Mouse (Mus musculus) heart, embryonic 15.5 days (tissue): ENCODE measurements around the gene Tmem184b. TPM values are rescaled to one million over a fixed set of nuclear protein-coding genes. Genes with fewer than 3 reads are reported as not detected.

Experiments used
- ATAC-seq: fragments of 200-750 bp; cut with Nextera tagmentation; replicated peaks from 2 replicates; pipeline ENCODE4 v1.8.0; 2017; ENCODE audit warnings: low read depth, moderate TSS enrichment; ENCODE audit not compliant: insufficient number of reproducible peaks, insufficient read depth, low FRiP score
- H3K27ac ChIP-seq: fragments of 300-500 bp; sonication (generic); 2 replicates; pipeline ENCODE4 v1.5.1; 2015; ENCODE audit warnings: mild to moderate bottlenecking, inconsistent platforms
- H3K27me3 ChIP-seq: fragments of 300-500 bp; sonication (generic); 2 replicates; pipeline ENCODE4 v1.6.1; 2015; ENCODE audit warnings: inconsistent platforms
- H3K36me3 ChIP-seq: fragments of 300-500 bp; sonication (generic); 2 replicates; pipeline ENCODE4 v1.6.1; 2015; ENCODE audit warnings: mild to moderate bottlenecking, inconsistent platforms
- H3K4me1 ChIP-seq: fragments of 300-500 bp; sonication (generic); replicated peaks from 2 replicates; pipeline ENCODE4 v1.6.1; 2015; ENCODE audit warnings: inconsistent platforms
- H3K4me2 ChIP-seq: fragments of 300-500 bp; sonication (generic); 2 replicates; pipeline ENCODE4 v1.6.1; 2015; ENCODE audit warnings: inconsistent platforms, mild to moderate bottlenecking, moderate library complexity
- H3K4me3 ChIP-seq: fragments of 300-500 bp; sonication (generic); 2 replicates; pipeline ENCODE4 v1.5.1; 2015; ENCODE audit warnings: mild to moderate bottlenecking, inconsistent platforms
- H3K9ac ChIP-seq: fragments of 300-500 bp; sonication (generic); 2 replicates; pipeline ENCODE4 v1.6.1; 2015; ENCODE audit warnings: mild to moderate bottlenecking, inconsistent platforms
- H3K9me3 ChIP-seq: fragments of 300-500 bp; sonication (generic); replicated peaks from 2 replicates; pipeline ENCODE4 v1.6.1; 2016; ENCODE audit warnings: inconsistent platforms
- WGBS: fragments of 180-500 bp; shearing (Covaris S2); methylation state at CpG from one replicate; pipeline ENCODE4 v1.1.7; 2015; ENCODE audit warnings: mixed read lengths; 5-methylcytosine and 5-hydroxymethylcytosine counted together
- polyA plus RNA-seq: library from polyadenylated mRNA; unstranded; fragments of >200 nt; fragmentation: Nextera tagmentation; extraction: Ambion mirVana; gene quantifications from 2 replicates; pipeline ENCODE4 v1.2.1, GENCODE M21; 2015

Tmem184b gene
- polyA plus RNA-seq, 1 experiment from 2014 or later: 58.3 TPM

DNA sequence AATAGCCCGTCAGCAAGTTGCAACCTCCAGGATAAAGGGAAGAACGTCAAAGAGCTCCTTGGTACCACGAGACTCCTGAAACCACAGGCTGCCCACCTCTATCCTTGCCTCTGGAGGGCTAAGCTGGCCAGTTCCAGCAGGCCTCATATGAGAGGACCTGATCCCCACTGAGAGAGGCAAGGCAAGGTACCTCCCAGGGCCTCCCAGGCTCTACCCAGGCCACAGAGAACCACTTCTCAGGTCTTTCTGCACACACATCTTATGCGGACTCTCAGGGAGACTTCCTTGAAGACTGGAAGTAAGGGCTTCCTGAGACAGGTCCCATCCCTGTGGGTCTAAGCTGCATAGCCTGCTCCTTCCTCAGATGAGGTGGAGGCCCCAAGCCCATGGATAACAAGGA lies 36.0 kb upstream of the Tmem184b start:
- Histone ChIP-seq H3K4me2 (peak overlapping the region; percentile 70), H3K4me1 (peaks cover 84% of the 10 kb centered on the region), H3K36me3 (peaks cover 18% of the 10 kb centered on the region; the same call in 1 of the 2 replicates), H3K27me3 (no peaks in the 10 kb centered on the region), H3K4me3 (no peak overlapping the region), H3K27ac (peak overlapping the region; percentile 54; the same call in 1 of the 2 replicates), H3K9ac (0 out of 2 replicates have a peak overlapping the region, but pooled peaks have one; percentile 32), H3K9me3 (no peaks in the 10 kb centered on the region)
- 60% methylated on average over 4 of the region's 4 CpGs for WGBS
- ATAC-seq: no peak

DNA sequence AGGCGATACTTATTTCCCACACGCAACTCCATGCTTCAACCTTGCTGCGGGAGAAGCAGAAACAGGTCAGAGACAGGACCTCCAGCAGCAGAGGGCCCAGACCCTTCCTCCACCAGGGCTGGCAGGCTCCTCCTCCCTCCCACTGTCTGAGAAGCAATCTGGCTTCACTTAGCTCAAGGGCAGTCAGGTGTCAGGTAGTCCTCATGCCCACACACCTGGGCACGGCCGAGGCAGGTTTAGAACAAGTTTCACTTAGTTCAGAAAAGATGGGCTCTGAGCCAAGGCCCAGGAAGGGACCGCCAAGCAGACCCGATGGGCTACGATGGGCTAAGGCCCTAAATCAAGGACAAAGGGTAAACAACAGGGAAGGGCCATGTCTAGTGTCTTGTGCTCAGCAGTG lies 35.4 kb upstream of the Tmem184b start:
- peak overlapping the region; percentile 54 for H3K27ac ChIP-seq
- peak overlapping the region; percentile 30 for H3K4me2 ChIP-seq
- no peak overlapping the region for H3K4me3 ChIP-seq
- ATAC-seq: no peak
- H3K4me1 ChIP-seq: peaks cover 86% of the 10 kb centered on the region
- WGBS: 57% methylated on average over 8 of the region's 8 CpGs
- no peaks in the 10 kb centered on the region for H3K27me3 ChIP-seq
- no peaks in the 10 kb centered on the region for H3K9me3 ChIP-seq
- H3K36me3 ChIP-seq: peaks cover 23% of the 10 kb centered on the region; the same call in 1 of the 2 replicates
- H3K9ac ChIP-seq: peak overlapping the region; percentile 32; the same call in 1 of the 2 replicates

DNA sequence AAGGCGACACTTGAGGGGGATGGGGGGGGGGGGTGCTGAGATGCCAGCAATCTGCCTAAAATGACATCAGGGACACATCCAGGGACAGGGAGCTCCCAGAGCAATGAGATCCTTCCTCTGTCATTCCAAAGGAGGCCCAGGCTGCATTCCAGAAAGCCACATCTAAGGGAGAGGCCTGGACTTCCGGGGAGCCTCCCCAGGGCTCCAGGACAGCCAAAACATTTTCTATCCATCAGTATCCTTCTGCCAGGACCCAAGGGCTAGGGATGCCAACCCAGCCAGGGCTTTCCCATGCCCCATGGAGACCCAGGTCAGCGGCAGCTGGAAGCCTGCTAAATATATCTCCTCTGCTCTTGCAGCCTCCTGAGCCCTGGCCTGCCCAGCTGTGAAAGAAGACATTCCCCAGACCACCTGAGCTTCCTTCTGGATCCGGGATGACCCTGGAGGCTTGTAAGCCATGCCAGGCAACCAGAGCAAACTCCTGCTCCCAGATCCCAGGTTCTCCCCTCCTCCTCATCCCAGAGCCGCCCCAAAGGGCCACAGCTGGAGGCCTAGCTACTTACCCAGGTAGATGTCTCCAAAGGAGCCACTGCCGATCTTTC lies 34.9 kb upstream of the Tmem184b start:
- Histone ChIP-seq H3K9ac (peak overlapping the region; percentile 18; the same call in 1 of the 2 replicates), H3K4me2 (peak overlapping the region; percentile 30), H3K27ac (peak overlapping the region; percentile 54), H3K4me1 (peaks cover 89% of the 10 kb centered on the region), H3K27me3 (no peaks in the 10 kb centered on the region), H3K36me3 (peaks cover 23% of the 10 kb centered on the region; the same call in 1 of the 2 replicates), H3K9me3 (no peaks in the 10 kb centered on the region), H3K4me3 (no peak overlapping the region)
- 37% methylated on average over 6 of the region's 6 CpGs for WGBS
- no peak for ATAC-seq

DNA sequence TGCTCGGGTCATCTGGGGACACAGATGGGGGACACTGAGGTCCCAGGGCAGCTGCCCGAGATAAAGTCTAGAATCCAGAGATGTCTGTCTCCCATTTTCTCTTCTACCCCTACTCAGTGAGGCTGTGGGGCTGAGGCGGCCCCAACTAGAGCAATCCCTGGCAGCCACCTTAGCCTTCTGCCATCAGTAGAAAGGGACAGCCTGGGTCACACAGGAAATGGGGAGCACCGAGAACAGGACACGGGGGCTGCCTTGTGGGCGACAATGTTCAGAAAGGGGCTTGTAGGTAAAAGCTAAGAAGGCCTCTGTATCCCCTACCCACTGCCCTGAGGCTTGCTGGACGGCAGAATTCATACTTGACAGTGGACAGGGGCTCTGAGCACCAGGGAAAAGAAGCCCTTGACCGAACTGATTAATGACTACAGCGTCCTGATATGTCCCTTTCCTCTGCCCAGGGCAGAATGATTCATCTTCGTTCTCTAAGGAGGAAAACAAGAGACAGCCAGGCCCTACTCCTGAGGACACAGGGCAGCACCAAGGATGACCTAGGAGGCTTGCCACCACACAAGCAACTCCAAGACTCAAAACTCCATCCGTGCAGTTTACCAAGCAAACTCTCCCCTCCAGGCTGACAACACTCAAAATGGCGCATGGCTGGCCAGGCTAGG lies 34.3 kb upstream of the Tmem184b start:
- Histone ChIP-seq H3K27ac (peak overlapping the region; percentile 94), H3K27me3 (no peaks in the 10 kb centered on the region), H3K36me3 (peaks cover 23% of the 10 kb centered on the region; the same call in 1 of the 2 replicates), H3K9me3 (no peaks in the 10 kb centered on the region), H3K4me2 (no peak overlapping the region), H3K4me3 (no peak overlapping the region), H3K4me1 (peaks cover 89% of the 10 kb centered on the region), H3K9ac (no peak overlapping the region)
- no peak for ATAC-seq
- WGBS: 71% methylated on average over 12 of the region's 12 CpGs

DNA sequence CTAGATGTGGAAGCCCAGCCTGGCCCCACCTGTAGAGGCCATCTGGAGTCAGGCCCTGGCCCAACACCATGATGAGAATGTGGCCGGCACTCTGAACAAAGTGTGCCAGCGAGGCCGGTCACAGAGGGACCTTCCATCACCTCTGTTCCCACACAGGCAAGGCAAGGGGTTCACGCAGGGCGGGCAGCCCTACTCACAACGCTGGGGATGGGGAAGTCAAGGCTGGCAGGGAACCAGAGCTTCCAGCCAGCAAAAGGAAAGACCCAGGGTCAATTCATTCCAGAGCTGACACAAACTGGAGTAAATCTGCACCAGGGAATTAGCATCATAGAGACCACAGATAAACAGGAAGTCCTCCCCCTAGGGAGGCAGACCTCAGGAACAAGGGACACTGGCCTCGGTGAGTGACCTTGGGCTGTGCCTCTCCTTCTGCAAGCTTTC lies 33.1 kb upstream of the Tmem184b start:
- peak overlapping the region; percentile 94 for H3K27ac ChIP-seq
- 44% methylated on average over 7 of the region's 7 CpGs for WGBS
- peaks cover 23% of the 10 kb centered on the region; the same call in 1 of the 2 replicates for H3K36me3 ChIP-seq
- 0 out of 2 replicates have a peak overlapping the region, but pooled peaks have one; percentile 5 for H3K9ac ChIP-seq
- no peaks in the 10 kb centered on the region for H3K27me3 ChIP-seq
- peak overlapping the region; percentile 5; the same call in 1 of the 2 replicates for H3K4me2 ChIP-seq
- H3K9me3 ChIP-seq: no peaks in the 10 kb centered on the region
- no peak overlapping the region for H3K4me3 ChIP-seq
- no peak for ATAC-seq
- peaks cover 92% of the 10 kb centered on the region for H3K4me1 ChIP-seq

DNA sequence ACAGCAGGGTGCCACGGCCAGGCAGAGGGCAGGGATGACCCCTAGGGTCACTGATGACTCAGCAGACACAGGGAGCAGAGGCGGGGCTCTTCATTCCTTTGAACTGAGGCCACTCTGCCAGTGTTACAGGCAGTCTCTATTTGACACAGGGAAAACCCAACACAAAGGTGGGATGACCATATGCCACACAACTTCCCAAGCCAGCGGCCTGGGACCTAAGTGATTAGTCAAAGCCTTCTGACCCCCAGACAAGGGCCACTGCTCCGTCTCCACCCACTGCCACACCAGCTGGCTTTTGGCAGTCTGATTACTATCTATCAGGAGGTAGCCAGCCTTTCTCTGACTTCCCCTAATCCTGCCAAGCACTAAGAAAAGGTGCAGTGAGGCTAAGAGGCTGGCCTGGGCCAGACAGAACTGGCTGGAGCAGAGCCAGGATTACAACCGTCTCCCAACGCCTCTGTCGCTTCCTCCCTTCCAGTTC lies 31.9 kb upstream of the Tmem184b start:
- peaks cover 94% of the 10 kb centered on the region for H3K4me1 ChIP-seq
- H3K4me2 ChIP-seq: peak overlapping the region; percentile 22; the same call in 1 of the 2 replicates
- H3K9me3 ChIP-seq: no peaks in the 10 kb centered on the region
- H3K9ac ChIP-seq: peak overlapping the region; percentile 13; the same call in 1 of the 2 replicates
- no peaks in the 10 kb centered on the region for H3K27me3 ChIP-seq
- H3K27ac ChIP-seq: peak overlapping the region; percentile 94
- peaks cover 31% of the 10 kb centered on the region for H3K36me3 ChIP-seq
- no peak for ATAC-seq
- WGBS: 33% methylated on average over 7 of the region's 7 CpGs
- no peak overlapping the region for H3K4me3 ChIP-seq

DNA sequence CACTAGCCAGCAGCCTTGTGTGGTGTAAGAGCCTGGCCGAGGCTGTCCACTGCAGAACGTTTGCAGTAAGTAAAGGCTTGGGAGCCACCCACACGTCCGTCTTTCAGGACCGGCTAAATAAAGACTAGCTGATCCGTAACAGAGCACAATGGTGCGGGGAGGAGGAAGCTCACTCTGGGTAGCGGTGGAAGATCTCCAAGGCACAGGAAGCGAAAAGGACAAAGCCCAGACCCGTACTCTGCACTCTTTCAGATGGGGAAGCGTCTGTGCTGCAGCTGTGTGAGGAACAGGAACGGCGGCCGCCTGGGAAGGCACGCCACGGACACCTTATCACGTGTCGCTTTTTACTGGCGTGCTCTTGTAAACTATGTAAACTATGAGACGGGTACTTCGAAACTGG lies 29.5 kb upstream of the Tmem184b start:
- 6% methylated on average over 21 of the region's 21 CpGs for WGBS
- peaks cover 45% of the 10 kb centered on the region for H3K36me3 ChIP-seq
- peak overlapping the region; percentile 53 for H3K4me2 ChIP-seq
- peak overlapping the region; percentile 30 for H3K4me3 ChIP-seq
- peaks cover 79% of the 10 kb centered on the region for H3K4me1 ChIP-seq
- H3K27ac ChIP-seq: peak overlapping the region; percentile 94
- H3K9ac ChIP-seq: peak overlapping the region; percentile 25; the same call in 1 of the 2 replicates
- no peaks in the 10 kb centered on the region for H3K9me3 ChIP-seq
- H3K27me3 ChIP-seq: no peaks in the 10 kb centered on the region
- ATAC-seq: peak; percentile 67

DNA sequence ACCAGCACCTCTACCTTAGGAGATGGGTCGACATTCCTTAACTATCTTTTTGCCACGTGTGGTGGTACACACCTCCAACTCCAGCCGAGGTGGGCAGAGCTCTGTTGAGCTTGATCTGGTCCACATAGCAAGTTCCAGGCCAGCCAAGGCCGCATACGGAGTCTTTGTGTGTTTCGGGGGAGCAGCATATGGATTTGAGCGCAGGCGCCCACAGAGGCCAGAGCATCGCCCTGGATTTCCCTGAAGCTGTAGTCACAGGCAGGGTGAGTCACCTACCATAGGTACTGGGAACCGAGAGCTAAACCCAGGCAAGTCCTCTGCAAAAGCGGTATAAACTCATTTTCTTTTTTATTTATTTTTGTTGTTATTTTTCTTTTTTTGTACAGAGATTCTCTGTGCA lies 29.0 kb upstream of the Tmem184b start:
- Histone ChIP-seq H3K4me3 (peak overlapping the region; percentile 30), H3K9ac (peak overlapping the region; percentile 39), H3K4me2 (peak overlapping the region; percentile 53), H3K9me3 (no peaks in the 10 kb centered on the region), H3K27me3 (no peaks in the 10 kb centered on the region), H3K4me1 (peaks cover 74% of the 10 kb centered on the region), H3K36me3 (peaks cover 45% of the 10 kb centered on the region), H3K27ac (peak overlapping the region; percentile 94)
- no peak for ATAC-seq
- WGBS: 62% methylated on average over 11 of the region's 11 CpGs

DNA sequence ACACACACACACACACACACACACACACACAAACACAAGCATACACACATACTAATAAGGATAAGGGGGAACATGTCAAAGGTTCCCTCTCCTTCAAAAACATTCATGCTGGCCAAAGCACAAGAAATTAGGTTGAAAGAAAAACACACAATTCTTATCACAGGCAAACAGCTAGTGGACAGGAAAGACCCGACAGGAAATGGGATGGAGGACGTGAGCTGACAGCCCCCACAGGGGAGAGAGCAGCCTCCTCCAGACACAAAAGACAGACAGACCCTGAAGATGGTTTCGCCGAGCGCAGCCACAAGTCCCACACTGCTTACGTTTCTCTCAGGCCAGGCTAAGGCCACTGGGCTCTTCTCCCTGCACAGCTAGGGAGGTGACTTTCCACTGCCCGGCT lies 28.6 kb upstream of the Tmem184b start:
- peak overlapping the region; percentile 39 for H3K9ac ChIP-seq
- H3K4me3 ChIP-seq: peak overlapping the region; percentile 30
- peak overlapping the region; percentile 94 for H3K27ac ChIP-seq
- H3K9me3 ChIP-seq: no peaks in the 10 kb centered on the region
- H3K36me3 ChIP-seq: peaks cover 47% of the 10 kb centered on the region
- H3K4me1 ChIP-seq: peaks cover 70% of the 10 kb centered on the region
- ATAC-seq: peak; percentile 28; the same call in 1 of the 2 replicates
- H3K27me3 ChIP-seq: no peaks in the 10 kb centered on the region
- peak overlapping the region; percentile 53 for H3K4me2 ChIP-seq
- WGBS: 49% methylated on average over 7 of the region's 7 CpGs

DNA sequence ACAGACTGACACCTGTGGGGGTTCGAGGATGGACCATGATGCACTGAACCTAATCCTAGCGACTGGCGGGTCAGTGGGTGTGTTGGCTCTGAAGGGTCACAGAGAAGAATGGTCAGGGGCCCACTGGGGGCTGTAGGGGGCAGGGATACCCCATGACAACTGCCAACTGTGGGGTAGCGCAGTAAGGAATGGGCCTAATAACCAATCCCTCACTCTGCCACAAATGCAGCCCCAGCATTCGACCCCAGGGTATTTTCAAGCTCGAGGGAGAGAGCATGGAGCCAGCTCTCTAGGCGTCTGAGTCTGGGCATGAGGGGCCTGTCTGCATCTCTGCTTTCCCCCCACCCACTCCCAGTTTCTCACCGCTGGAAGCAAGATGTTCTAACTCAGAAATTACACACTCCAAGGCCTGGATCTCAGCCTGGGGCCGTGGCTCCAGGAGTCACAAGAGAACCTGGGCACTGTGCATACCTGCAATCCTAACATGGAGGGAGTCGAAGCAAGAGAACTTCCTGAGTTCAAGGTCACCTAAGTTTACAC lies 27.2 kb upstream of the Tmem184b start:
- Histone ChIP-seq H3K4me1 (peaks cover 59% of the 10 kb centered on the region), H3K36me3 (peaks cover 58% of the 10 kb centered on the region), H3K9me3 (no peaks in the 10 kb centered on the region), H3K4me2 (no peak overlapping the region), H3K9ac (no peak overlapping the region), H3K27me3 (no peaks in the 10 kb centered on the region), H3K27ac (no peak overlapping the region), H3K4me3 (no peak overlapping the region)
- ATAC-seq: no peak
- WGBS: 79% methylated on average over 10 of the region's 10 CpGs

DNA sequence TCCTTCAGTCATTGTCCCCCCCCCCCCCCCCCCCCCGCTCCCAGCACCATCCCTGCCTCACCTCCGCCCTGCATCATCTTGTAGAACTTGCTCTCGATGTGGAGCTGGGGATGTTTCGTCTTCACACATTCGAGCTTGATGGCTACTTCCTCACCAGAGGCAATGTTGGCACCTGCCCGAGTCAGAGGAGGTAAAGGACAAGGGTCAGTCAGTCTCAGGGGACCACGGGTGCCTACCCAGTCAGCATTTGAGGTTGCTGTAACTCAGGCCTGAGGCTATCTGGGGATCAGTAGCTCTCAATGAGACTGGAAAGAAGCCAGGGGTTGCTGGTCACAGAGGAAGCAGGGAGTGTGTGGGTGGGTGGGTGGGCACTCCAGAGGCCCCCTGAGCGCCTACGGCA lies 26.6 kb upstream of the Tmem184b start:
- Histone ChIP-seq H3K4me1 (peaks cover 57% of the 10 kb centered on the region), H3K27me3 (no peaks in the 10 kb centered on the region), H3K36me3 (peaks cover 63% of the 10 kb centered on the region), H3K27ac (no peak overlapping the region), H3K4me2 (no peak overlapping the region), H3K4me3 (no peak overlapping the region), H3K9ac (no peak overlapping the region), H3K9me3 (no peaks in the 10 kb centered on the region)
- no peak for ATAC-seq
- 77% methylated on average over 8 of the region's 9 CpGs for whole genome bisulfite sequencing
